Mouse (Mus musculus): ENCODE measurements around the gene Trpt1.

DNA sequence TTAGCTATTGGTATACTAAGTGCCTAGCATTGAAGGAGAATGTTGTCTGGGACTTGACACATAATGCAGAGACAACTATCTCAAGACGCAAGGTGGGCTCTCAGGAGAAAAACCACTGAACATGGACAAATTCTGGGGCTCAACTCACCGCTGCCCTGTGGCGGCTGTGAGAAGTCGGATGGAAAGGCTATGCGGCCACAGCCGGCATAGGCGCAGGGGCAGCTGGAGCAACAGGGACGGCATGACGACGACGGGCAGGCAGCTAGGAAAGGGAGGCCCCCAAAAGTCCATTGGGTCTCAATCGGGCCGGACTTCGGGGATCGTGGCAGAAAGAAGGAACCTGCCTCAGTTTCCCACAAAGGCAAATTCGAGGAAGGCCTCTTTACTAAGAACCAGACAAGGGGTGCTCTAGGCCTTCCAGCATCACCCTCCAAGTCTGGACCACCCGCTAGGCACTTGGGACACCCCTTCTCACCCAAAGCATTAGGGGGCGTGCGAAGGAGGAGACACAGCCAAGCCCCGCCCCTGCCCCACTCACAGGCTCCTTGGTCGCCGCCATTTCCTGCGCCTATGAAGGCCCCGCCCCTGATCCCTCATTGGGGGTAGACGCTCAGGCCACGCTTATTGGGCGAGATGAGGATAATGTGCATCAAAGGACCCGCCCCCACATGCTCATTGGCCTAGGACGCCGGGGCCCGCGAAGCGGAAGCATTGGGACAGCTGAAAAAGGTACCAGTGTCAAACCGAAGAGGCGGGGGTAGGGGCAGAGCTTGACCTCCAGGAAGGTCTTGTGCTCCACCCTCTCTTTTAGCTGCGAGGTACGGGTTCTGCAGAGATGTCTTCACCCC lies 3.7 kb upstream of the Trpt1 start, which contains the start of gene Dnajc4:
- TF ChIP-seq POLR2A (IDR thresholded peaks at IDR 0.05; ENCODE audit: borderline replicate concordance, extremely low read depth, insufficient read depth, insufficient read length, poor library complexity, severe bottlenecking): peak; percentile 23; the same call in 1 of the 2 replicates
- no peak for TF ChIP-seq CTCF (IDR thresholded peaks at IDR 0.05; ENCODE audit: borderline replicate concordance, extremely low read depth, insufficient read depth, insufficient read length)

Measured in brain, embryonic 14.5 days (tissue).